Mouse (Mus musculus): ENCODE measurements at regions not wholly inside any gene's neighbourhood (a gene's known extent, or its start where the extent isn't known, plus 50 kb on each side); places are given as distances from the start of the nearest gene placed in this dataset.

DNA sequence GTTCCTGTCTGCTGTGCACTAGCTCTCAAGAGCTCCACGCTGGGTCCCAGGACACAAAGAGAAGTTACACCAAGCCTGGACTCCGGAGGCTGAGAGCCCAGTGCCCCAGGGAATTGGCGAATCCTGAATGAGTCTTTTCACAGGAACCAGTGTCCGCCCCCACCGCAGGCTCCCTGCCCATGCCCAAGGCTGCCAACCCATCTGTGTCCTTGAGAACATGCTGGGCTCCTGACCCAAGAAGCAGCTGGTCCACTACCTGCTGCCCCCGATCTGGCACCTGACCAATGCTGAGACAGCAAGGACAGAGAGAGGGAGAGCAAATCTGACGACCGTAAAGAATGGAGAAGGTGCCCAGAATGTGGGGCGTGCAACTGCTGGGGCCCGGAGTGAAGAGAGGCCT lies 85.2 kb upstream of the Cplx2 start:
- peak; percentile 81 for DNase-seq (ENCODE audit: low spot score)

DNA sequence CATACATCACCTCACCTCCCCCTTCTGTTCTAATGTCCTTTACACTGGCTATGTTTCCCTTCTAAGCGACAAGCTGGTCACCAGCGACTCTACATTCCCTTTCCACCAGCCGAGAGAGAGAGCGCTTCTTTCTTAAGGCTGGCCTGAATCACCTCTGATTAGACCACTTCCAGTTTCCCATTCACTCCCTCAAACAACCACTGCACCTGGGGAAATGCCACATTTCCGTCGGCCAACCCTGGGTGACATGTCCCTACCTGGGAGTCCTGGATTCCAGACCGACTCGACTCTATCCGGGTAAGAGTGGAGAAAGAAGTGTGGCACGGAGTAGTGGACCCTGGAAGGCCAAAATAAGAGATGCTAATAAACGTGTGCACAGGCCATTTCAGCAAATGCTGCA lies 84.5 kb upstream of the Cplx2 start:
- DNase-seq (ENCODE audit: low spot score) = no peak

GRCm38 (mm10) chr13:54290066-54290465 lies 81.1 kb upstream of the Cplx2 start:
- no peak for DNase-seq (ENCODE audit: low spot score)

DNA sequence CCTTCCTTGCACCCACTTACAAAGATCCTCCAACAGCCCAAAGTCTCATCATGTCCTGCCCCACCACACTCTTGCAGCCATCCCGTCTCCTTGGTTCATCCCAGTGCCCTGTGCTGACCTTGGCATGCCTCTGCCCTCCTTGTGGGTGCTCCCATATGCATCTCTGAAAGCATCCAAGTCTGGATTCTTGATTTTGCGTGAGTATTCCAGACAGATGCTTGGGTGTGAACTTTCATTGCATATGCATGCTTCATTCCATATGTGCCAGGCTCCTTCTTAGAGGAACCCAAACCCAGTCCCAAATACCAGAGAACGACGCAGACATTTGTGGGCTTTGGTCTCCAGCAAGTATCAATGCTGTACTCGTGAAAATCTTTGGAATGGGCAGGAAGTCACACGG lies 78.8 kb upstream of the Cplx2 start:
- DNase-seq (ENCODE audit: low spot score) = no peak

- DNase-seq (ENCODE audit: low spot score) = no peak
Observed at GRCm38 (mm10) chr13:54293006-54293405, 78.1 kb upstream of the Cplx2 start.

DNA sequence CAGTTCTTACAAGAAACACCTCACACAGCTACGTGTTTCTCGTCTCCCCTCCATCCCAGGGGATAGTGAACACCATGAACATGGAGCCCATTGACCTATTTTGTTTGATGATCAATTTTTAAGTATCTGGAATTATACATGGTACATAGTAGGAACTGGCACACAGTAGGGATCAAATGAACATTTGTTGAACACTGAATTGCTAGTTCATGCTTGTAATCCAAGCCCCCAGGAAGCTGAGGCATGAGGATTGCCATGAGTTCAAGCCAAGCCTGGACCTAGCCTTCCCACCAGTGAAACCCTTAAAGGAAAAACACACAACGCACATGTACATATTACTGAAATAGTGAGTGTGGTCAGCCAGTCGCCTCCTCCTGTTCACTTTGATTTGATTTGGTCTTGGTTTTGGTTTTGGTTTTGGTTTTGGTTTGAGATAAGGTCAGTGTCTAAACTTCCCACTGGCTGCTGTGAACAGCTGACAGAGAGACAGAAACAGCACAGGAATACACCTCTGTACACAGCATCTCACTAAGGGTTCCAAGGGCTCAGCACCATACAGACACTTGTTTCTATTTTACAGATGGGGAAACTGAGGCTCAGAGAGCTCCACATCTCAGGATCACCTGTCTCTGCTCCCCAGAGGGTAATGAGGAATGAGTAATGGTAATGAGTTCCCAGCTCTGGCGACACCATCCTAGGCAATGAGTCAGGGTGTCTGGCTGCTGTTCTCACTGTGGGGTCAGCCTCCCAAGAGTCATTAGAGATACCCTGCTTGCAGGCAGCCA lies 75.5 kb upstream of the Cplx2 start:
- no peak for DNase-seq (ENCODE audit: low spot score)

DNA sequence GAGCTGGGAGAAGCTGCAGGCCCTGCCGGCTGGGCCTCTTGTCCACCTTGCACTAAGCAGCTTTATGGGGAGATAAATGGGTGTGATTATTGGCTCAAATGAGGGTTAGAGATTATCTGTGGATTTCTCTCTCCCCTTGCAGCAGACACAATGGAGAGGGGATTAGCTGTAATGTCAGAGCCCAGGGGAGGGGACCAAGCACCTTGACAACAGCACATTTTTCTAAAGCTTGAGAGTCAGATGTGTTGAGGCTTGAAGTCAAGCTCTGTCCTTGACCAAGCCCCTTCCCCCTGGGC lies 74.9 kb upstream of the Cplx2 start:
- DNase-seq (ENCODE audit: low spot score) = no peak

GRCm38 (mm10) chr13:54298851-54299250 lies 72.3 kb upstream of the Cplx2 start:
- DNase-seq (ENCODE audit: low spot score) = no peak

- no peak for DNase-seq (ENCODE audit: low spot score)
Observed at GRCm38 (mm10) chr13:54299295-54299694, 71.9 kb upstream of the Cplx2 start.

- DNase-seq (ENCODE audit: low spot score) = no peak
Observed at GRCm38 (mm10) chr13:54301110-54301509, 70.0 kb upstream of the Cplx2 start.

- DNase-seq (ENCODE audit: low spot score) = no peak
Observed at GRCm38 (mm10) chr13:54301677-54302076, 69.5 kb upstream of the Cplx2 start.

- peak; percentile 53 for DNase-seq (ENCODE audit: low spot score)
Observed at GRCm38 (mm10) chr13:54302351-54303070, 68.6 kb upstream of the Cplx2 start.

GRCm38 (mm10) chr13:54303071-54303924 lies 67.9 kb upstream of the Cplx2 start:
- DNase-seq (ENCODE audit: low spot score) = peak; percentile 80

GRCm38 (mm10) chr13:54304251-54304650 lies 66.9 kb upstream of the Cplx2 start:
- DNase-seq (ENCODE audit: low spot score) = no peak

DNA sequence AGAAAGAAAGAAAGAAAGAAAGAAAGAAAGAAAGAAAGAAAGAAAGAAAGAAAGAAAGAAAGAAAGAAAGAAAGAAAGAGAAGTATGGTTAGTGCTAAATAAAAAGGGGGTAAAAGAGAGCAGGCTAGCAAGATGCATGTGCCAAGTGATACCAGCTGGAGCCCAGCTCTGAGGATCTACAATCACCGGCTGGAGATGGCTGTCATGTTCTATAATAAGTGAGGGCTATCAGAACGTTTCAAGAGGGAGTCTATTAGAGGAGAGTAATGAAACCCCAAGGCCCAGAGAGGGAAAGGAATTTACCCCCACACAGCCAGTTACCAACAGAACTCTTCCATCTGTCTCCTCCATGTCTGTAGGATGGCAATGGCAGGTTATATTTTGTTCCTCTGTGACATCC lies 62.6 kb upstream of the Cplx2 start:
- no peak for DNase-seq (ENCODE audit: low spot score)

GRCm38 (mm10) chr13:54309354-54309753 lies 61.8 kb upstream of the Cplx2 start:
- peak; percentile 77 for DNase-seq (ENCODE audit: low spot score)

- DNase-seq (ENCODE audit: low spot score) = no peak
Observed at GRCm38 (mm10) chr13:54310144-54310543, 61.0 kb upstream of the Cplx2 start.

- DNase-seq (ENCODE audit: low spot score) = no peak
Observed at GRCm38 (mm10) chr13:54311327-54312026, 59.7 kb upstream of the Cplx2 start.

- peak; percentile 69 for DNase-seq (ENCODE audit: low spot score)
Observed at GRCm38 (mm10) chr13:54312405-54313185, 58.6 kb upstream of the Cplx2 start.

DNA sequence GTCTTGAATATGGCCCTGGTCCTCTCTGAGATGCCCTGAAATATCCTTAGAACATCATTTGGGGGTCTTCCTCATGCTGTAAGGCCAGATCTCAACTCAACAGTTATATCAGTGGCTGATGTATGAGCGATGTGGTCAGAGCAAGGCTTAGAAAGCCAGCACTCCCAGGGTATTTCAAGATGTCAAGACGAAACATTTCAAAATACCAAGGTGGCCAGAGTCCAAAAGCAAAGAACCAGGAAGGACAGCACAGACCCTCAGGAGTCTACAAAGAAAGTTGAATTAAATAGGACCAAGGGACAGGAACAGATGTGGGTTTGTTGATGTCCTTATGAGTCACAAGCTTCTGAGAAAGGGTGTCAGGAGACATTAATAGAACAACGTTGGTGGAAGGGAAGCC lies 55.8 kb upstream of the Cplx2 start:
- no peak for DNase-seq (ENCODE audit: low spot score)

DNA sequence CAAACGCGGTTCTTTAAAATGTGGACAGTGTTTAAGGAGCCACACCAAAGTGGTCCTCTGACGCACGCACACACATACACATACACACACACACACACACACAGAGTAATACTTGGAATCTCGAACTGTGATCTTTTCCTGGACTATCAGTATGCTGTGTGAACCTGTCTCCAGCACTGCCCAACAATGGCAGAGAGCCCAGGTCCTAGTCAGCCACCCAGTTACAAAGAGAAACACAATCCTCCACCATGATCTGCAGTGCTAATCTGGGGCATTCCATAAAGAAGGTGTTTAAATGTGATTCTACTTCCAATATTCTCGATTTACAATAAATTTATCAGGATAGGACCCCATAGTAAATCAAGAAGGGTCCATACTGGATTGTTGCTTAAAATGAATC lies 54.2 kb upstream of the Cplx2 start:
- no peak for DNase-seq (ENCODE audit: low spot score)

Measured in layer of hippocampus, adult 11-12 months (tissue).